Mouse (Mus musculus) erythroblast, embryonic 14.5 days (primary cell): ENCODE results near the gene Kars. TPM values are rescaled to one million over a fixed set of nuclear protein-coding genes. Genes with fewer than 3 reads are reported as not detected.

Experiments used
- H3K27me3 ChIP-seq: 2 replicates; pipeline ENCODE4 v1.6.1; 2012; ENCODE audit warnings: inconsistent platforms; ENCODE audit not compliant: control insufficient read depth
- H3K36me3 ChIP-seq: 2 replicates; pipeline ENCODE4 v1.6.1; 2012; ENCODE audit warnings: mild to moderate bottlenecking, inconsistent platforms; ENCODE audit not compliant: control insufficient read depth
- H3K4me1 ChIP-seq: 2 replicates; pipeline ENCODE4 v1.6.1; 2012; ENCODE audit warnings: inconsistent platforms; ENCODE audit not compliant: control insufficient read depth
- H3K4me3 ChIP-seq: replicated peaks from 2 replicates; pipeline ENCODE3; 2012; ENCODE audit warnings: moderate library complexity, mild to moderate bottlenecking, inconsistent platforms
- H3K9me3 ChIP-seq: 2 replicates; pipeline ENCODE4 v1.6.1; 2012; ENCODE audit warnings: low read length, inconsistent platforms, mixed read lengths; ENCODE audit not compliant: control insufficient read depth
- GATA1 ChIP-seq: IDR thresholded peaks from 2 replicates; pipeline ENCODE4 v1.6.1; 2012; ENCODE audit warnings: low read length, inconsistent platforms, mixed read lengths
- TAL1 ChIP-seq: IDR thresholded peaks from 3 replicates; pipeline ENCODE4 v1.6.1; 2012; ENCODE audit warnings: low read length, inconsistent platforms, mixed read lengths
- polyA plus RNA-seq: library from polyadenylated mRNA; stranded (reverse); fragments of >175 nt; gene quantifications from 2 replicates; pipeline ENCODE4 v1.2.3, GENCODE M21; 2012

Kars gene
- polyA plus RNA-seq, 1 experiment: 5.8 TPM

DNA sequence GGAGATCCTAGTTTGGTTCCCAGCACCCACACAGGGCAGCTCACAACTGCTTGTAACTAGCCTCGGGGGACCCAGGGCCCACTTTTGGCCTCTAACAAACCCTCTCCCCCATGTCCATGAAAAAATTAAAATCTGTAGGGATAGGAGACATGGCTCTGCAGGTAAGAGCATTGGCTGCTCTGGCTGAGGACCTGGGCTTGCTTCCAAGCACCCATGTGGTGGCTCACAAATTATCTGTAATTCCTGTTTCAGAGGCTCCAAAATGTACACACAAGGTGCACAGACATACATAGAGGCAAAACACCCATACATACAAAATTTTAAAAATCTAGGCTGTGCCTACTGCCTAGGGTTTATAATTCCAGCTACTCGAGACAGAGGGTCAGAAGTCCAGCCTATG lies 53.9 kb downstream of the Kars start:
- Histone ChIP-seq H3K4me3 (no peak overlapping the region), H3K36me3 (peaks cover 71% of the 10 kb centered on the region), H3K9me3 (no peaks in the 10 kb centered on the region), H3K4me1 (no peaks in the 10 kb centered on the region), H3K27me3 (no peaks in the 10 kb centered on the region)
- TF ChIP-seq GATA1 (no peak), TAL1 (no peak)

DNA sequence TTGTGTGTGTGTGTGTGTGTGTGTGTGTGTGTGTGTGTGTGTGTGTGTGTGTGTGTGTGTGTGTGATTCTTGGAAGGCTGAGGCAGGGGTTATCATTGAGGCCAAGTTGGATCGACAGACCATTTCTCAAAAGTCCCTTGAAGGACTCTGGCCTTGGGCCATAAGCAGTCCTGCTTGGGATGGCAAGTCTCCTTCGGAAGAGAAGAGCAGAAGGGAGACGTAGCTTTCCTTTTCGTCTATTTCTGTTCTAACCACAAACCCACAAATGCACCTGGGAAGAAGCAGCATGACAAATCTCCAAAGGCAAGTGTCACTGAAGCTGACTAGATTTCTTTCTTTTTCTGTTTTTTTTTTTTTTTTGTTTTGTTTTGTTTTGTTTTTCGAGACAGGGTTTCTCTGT lies 55.2 kb downstream of the Kars start:
- no peak overlapping the region for H3K4me3 ChIP-seq
- TF ChIP-seq GATA1 (no peak), TAL1 (no peak)
- no peaks in the 10 kb centered on the region for H3K4me1 ChIP-seq
- H3K36me3 ChIP-seq: peaks cover 83% of the 10 kb centered on the region
- H3K9me3 ChIP-seq: no peaks in the 10 kb centered on the region
- no peaks in the 10 kb centered on the region for H3K27me3 ChIP-seq

DNA sequence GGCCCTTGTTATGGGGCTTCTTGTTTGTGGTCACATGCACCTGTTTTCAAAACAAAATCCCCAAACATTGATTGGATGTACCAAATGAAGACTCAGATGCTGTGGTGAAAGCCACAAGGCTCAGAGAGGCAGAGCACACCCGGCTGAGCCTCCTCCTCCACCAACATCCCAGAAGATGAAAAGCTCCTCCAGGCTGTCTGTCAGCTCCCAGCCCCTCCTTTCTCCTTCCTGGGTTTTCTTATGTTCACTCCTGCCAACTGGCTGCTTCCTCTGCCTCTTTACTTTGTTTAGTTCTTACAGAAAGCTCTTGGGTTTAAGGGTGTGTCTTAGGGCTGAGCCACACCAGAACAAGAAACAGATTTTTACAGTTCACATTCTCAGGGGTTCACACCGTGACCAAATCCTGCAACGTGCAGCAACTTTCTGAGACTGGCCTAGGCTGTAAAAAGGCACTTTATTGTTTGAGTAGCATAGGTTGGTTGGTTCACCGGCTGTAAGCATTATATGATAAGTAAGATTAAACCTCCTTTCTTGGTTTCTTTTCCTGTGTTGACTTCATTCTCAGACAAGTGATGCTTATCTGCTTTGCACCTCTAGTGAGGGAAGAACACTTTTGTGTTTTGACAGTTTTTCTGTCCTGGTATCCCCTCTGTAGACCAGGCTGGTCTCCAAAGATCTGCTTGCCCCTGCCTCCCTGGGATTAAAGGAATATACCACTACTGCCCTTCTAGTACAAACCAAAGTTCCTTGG lies 56.1 kb downstream of the Kars start:
- Histone ChIP-seq H3K36me3 (peaks cover 82% of the 10 kb centered on the region), H3K9me3 (no peaks in the 10 kb centered on the region), H3K27me3 (no peaks in the 10 kb centered on the region), H3K4me3 (no peak overlapping the region), H3K4me1 (no peaks in the 10 kb centered on the region)
- TF ChIP-seq GATA1 (no peak), TAL1 (no peak)

DNA sequence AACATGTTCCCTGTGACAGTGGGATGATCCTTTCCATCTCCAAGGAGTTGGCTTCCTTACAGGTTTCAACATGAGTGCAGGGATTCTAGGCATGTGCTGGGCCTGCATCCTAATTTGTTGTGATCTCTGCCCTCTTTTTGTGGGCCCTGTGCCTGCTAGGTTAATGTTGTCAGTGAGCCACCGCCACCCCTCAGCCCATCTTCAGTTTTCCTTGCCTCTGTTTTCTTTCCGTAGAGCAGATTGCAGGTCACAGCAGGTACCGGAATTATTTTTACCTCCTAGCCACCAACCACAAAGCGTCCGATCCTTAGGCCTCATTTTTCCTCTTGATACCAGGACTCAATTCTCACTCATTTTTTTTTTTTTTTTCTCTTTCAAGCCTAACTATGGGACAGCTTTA lies 59.2 kb downstream of the Kars start:
- no peaks in the 10 kb centered on the region for H3K9me3 ChIP-seq
- no peaks in the 10 kb centered on the region for H3K27me3 ChIP-seq
- no peak for TF ChIP-seq GATA1
- TF ChIP-seq TAL1: no peak
- no peaks in the 10 kb centered on the region; the same call in 1 of the 2 replicates for H3K4me1 ChIP-seq
- H3K4me3 ChIP-seq: no peak overlapping the region
- peaks cover 89% of the 10 kb centered on the region for H3K36me3 ChIP-seq

DNA sequence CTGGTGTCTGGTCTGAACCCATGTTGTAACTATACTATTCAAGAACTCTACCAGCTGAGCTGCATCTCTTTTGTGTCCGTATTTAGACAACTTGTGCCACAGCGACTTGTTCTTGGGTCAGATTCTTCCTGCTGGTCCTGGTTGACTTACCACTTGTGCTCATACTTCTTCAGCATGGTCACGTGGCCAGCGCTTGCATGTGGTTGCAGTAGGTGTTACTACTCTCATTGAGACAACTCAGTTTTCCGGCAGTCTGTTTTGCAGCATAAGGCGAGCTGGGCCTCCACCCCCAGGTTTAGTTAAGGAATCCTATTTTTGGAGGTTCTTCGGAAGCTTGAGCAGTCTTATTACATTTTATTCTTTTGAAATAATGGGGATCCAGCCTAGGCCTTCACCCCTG lies 59.8 kb downstream of the Kars start:
- H3K9me3 ChIP-seq: no peaks in the 10 kb centered on the region
- H3K36me3 ChIP-seq: peaks cover 89% of the 10 kb centered on the region
- no peak overlapping the region for H3K4me3 ChIP-seq
- no peak for TF ChIP-seq GATA1
- no peak for TF ChIP-seq TAL1
- no peaks in the 10 kb centered on the region for H3K27me3 ChIP-seq
- H3K4me1 ChIP-seq: no peaks in the 10 kb centered on the region; the same call in 1 of the 2 replicates

DNA sequence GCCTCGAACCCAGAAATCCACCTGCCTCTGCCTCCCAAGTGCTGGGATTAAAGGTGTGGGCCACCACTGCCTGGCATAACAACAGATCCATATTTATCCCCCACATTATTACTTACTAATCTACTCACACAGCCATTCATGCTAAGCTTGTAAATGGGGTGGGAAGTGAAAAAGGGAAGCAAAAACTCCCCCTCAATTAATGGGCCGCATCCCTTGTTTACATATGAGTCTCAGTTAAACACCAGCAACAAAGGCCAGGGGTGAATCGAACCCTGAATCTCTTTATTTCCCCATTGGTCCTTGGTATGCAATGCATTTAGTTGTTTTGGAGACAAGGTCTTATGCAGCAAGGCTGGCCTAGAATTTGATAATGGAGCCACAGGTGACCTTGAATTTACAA lies 60.3 kb downstream of the Kars start:
- Histone ChIP-seq H3K9me3 (no peaks in the 10 kb centered on the region), H3K36me3 (peaks cover 89% of the 10 kb centered on the region), H3K4me1 (no peaks in the 10 kb centered on the region; the same call in 1 of the 2 replicates), H3K27me3 (no peaks in the 10 kb centered on the region), H3K4me3 (no peak overlapping the region)
- TF ChIP-seq GATA1: no peak

DNA sequence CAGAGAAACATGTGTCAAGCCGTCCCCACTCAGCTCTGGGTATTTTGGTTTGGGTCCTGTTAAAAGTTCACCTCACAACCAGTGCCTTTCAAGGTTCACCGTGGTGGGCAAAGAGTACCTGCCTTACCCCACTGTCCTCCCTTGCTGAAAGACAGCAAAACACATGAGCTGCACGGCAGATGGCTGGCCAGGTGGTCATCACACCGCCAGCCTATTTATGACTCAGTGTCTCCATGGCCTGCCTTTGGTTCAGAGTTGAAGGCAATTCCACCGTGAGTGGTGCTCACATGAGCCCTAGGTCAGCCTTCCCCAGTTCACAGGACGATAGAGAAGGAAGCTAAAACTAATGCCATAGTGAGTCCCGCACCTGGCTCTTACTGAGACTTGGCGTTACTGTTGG lies 63.2 kb downstream of the Kars start:
- TF ChIP-seq TAL1: no peak
- no peak overlapping the region for H3K4me3 ChIP-seq
- H3K27me3 ChIP-seq: no peaks in the 10 kb centered on the region
- H3K9me3 ChIP-seq: no peaks in the 10 kb centered on the region
- H3K4me1 ChIP-seq: peaks cover 9% of the 10 kb centered on the region
- H3K36me3 ChIP-seq: peaks cover 89% of the 10 kb centered on the region

DNA sequence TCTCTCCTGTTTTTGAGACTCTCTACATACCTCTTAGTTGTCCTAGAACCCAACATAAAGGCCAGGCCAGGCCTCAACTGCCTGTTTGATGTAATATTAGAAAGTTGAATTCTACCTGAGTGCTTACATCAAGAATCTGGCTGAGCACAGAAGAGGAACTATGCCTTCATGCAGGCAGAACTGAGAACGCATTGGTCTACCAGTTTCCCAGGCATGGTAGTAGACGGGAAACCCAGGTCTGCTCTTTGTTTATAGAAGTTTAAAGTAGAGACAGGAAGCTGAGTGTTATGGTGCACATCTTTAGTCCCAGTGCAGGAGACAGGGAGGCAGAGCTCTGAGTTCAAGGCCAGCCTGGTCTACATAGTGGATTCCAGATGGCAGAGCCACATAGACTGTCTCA lies 64.0 kb downstream of the Kars start:
- H3K36me3 ChIP-seq: peaks cover 94% of the 10 kb centered on the region
- H3K27me3 ChIP-seq: no peaks in the 10 kb centered on the region
- H3K9me3 ChIP-seq: no peaks in the 10 kb centered on the region
- TF ChIP-seq TAL1: no peak
- TF ChIP-seq GATA1: no peak
- peaks cover 14% of the 10 kb centered on the region for H3K4me1 ChIP-seq
- no peak overlapping the region for H3K4me3 ChIP-seq

DNA sequence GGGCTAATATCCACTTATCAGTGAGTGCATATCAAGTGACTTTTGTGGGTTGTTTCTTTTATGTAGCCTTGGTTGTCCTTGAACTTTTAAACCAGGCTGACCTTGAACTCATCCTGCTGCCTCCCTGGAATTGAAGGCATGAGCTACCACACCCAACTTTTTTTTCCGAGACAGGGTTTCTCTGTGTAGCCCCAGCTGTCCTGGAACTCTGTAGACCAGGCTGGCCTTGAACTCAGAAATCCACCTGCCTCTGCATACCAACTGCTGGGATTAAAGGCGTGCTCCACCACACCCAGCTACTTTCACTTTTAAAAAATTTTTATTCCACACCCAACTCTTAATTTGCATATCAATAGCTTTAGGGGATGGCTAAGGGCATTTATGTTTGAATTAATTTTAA lies 67.6 kb downstream of the Kars start:
- no peaks in the 10 kb centered on the region for H3K9me3 ChIP-seq
- TF ChIP-seq GATA1 (no peak), TAL1 (no peak)
- no peak overlapping the region for H3K4me3 ChIP-seq
- peaks cover 71% of the 10 kb centered on the region for H3K36me3 ChIP-seq
- H3K4me1 ChIP-seq: peaks cover 43% of the 10 kb centered on the region
- H3K27me3 ChIP-seq: no peaks in the 10 kb centered on the region

Other genes with a start within 250 kb of the Kars start
- gene Cfdp1, start 157.0 kb downstream of the Kars start, polyA plus RNA-seq: 1.4 and 2.2 TPM in 2 replicates
- gene Tmem170, start 134.6 kb downstream of the Kars start, polyA plus RNA-seq: 0.07 and 0.08 TPM in 2 replicates
- not detected in 2 replicates for gene Chst5, start 100.9 kb downstream of the Kars start, polyA plus RNA-seq
- 0.33 and 0.70 TPM in 2 replicates for gene Tmem231, start 77.4 kb downstream of the Kars start, polyA plus RNA-seq
- gene Gabarapl2, start 70.6 kb downstream of the Kars start, polyA plus RNA-seq: 2.0 and 3.3 TPM in 2 replicates
- gene Adat1, start 19.0 kb downstream of the Kars start, polyA plus RNA-seq: 0.06 TPM in 1 of 2 replicates, not detected in the other
- gene Terf2ip, start 75 bp upstream of the Kars start, polyA plus RNA-seq: 0.40 and 0.49 TPM in 2 replicates
- gene Gm6793, start 3.7 kb upstream of the Kars start, polyA plus RNA-seq: 0.12 TPM in 1 of 2 replicates, not detected in the other